Mouse (Mus musculus): ENCODE data around the gene Ddah2. TPM values are rescaled to one million over a fixed set of nuclear protein-coding genes. Genes with fewer than 3 reads are reported as not detected.
A peak's percentile ranks its signal among the peaks of the same experiment; 100 is the strongest.

The Ddah2 gene
- total RNA-seq (2021): 10 to 100 TPM; 11.1 to 13.3 TPM
- long read RNA-seq, experiment 1, transcript Ddah2-201 (7 exons, 1,342 nt): major isoform, 11 of 21 reads
- long read RNA-seq, experiment 1, partial matches to known transcripts: 5 of 21 reads
- long read RNA-seq, experiment 1, other reads (novel, unspliced or antisense): 5 of 21 reads
- long read RNA-seq, experiment 2, transcript Ddah2-201 (7 exons, 1,342 nt): major isoform, 14 of 24 reads
- long read RNA-seq, experiment 2, partial matches to known transcripts: 5 of 24 reads
- long read RNA-seq, experiment 2, other reads (novel, unspliced or antisense): 5 of 24 reads

- DNase-seq: peak; percentile 89
These were observed at the start of gene Ddah2 for GRCm38 (mm10) chr17:35058911-35059892. Gene Ddah2, plus strand, starts transcription at chr17:35059035.

- no peak for DNase-seq
These were observed 49.2 kb upstream of the Ddah2 start for GRCm38 (mm10) chr17:35009586-35009985.

- no peak for DNase-seq
These were observed 47.4 kb upstream of the Ddah2 start for GRCm38 (mm10) chr17:35011440-35011839.

- peak; percentile 3 for DNase-seq
These were observed 46.4 kb upstream of the Ddah2 start for GRCm38 (mm10) chr17:35012430-35012829.

GRCm38 (mm10) chr17:35013221-35013620 lies 45.6 kb upstream of the Ddah2 start:
- DNase-seq: peak; percentile 7

GRCm38 (mm10) chr17:35015296-35015695 lies 43.5 kb upstream of the Ddah2 start:
- peak; percentile 6 for DNase-seq

- DNase-seq: peak; percentile 52
These were observed 42.5 kb upstream of the Ddah2 start, which contains the start of gene Vwa7 for GRCm38 (mm10) chr17:35016376-35016775. Gene Vwa7, plus strand, starts transcription at chr17:35016579.

- peak; percentile 5 for DNase-seq
These were observed 41.8 kb upstream of the Ddah2 start for GRCm38 (mm10) chr17:35016791-35017705.

- no peak for DNase-seq
These were observed 41.2 kb upstream of the Ddah2 start for GRCm38 (mm10) chr17:35017706-35018030.

GRCm38 (mm10) chr17:35018171-35018570 lies 40.7 kb upstream of the Ddah2 start:
- DNase-seq: no peak

- no peak for DNase-seq
These were observed 38.9 kb upstream of the Ddah2 start for GRCm38 (mm10) chr17:35019894-35020293.

- no peak for DNase-seq
These were observed 38.3 kb upstream of the Ddah2 start for GRCm38 (mm10) chr17:35020551-35020950.

- DNase-seq: peak; percentile 75
These were observed 37.5 kb upstream of the Ddah2 start for GRCm38 (mm10) chr17:35021163-35021808.

- DNase-seq: no peak
These were observed 36.9 kb upstream of the Ddah2 start for GRCm38 (mm10) chr17:35021842-35022477.

- DNase-seq: no peak
These were observed 36.2 kb upstream of the Ddah2 start for GRCm38 (mm10) chr17:35022541-35023060.

GRCm38 (mm10) chr17:35023221-35023620 lies 35.6 kb upstream of the Ddah2 start:
- DNase-seq: no peak

- no peak for DNase-seq
These were observed 35.1 kb upstream of the Ddah2 start for GRCm38 (mm10) chr17:35023756-35024155.

- no peak for DNase-seq
These were observed 34.6 kb upstream of the Ddah2 start for GRCm38 (mm10) chr17:35024261-35024660.

- DNase-seq: peak; percentile 31
These were observed 33.9 kb upstream of the Ddah2 start for GRCm38 (mm10) chr17:35024691-35025488.

GRCm38 (mm10) chr17:35026206-35026605 lies 32.6 kb upstream of the Ddah2 start:
- no peak for DNase-seq
